ENCODE assay signal across 8 mouse cellular contexts in the genomic region with DNA sequence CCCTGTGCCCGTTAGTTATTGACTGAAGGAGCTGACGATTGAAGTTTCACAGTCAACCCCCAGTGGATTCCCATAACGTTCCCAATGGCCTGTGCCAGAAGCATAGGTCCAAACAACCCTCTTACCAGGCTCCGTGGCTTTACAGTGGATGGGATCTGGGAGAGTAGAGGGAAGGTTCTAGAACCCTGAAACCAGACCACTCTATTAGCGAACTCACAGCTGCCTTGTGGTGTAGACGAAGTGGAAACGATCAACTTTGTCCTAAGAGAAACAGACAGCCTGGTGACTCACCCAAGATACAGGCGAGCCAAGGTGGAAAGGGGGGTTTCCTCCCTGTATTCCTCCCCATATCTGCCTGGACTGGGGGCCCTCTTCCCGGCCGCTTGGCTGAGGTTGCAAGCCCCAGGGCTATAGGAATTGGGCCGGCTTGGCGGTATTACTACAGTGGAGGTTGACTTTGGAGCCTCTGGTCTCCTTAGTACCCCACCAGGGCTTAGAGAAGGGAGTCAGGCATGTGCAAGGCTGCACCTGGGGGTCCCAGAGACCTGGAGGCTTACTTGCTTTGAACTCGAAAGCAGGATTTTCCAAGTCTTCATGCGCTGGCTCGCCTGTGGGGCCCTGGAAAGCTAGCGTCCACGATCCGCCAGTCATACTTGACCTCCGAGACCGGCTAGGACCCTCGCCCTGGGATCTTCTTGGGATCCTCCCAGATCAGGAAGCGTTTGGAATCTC. TPM values are rescaled to one million over a fixed set of nuclear protein-coding genes. Genes with fewer than 3 reads are reported as not detected.
A peak's percentile ranks its signal among the peaks of the same experiment; 100 is the strongest.
DNase-seq lines count a peak whose midpoint lies in the region; ATAC-seq and TF ChIP-seq lines count a peak whose summit lies in the region.

No protein-coding gene starts in this region.

- H3K36me3 ChIP-seq in heart, embryonic 16.5 days (ENCODE audit: control insufficient read depth, insufficient read depth) = no peaks in the 10 kb centered on the region
- no peaks in the 10 kb centered on the region for H3K36me3 ChIP-seq in embryonic facial prominence, embryonic 13.5 days
- no peaks in the 10 kb centered on the region for H3K36me3 ChIP-seq in intestine, postnatal 0 days (ENCODE audit: control insufficient read depth, insufficient read depth)

- H3K4me1 ChIP-seq in heart, embryonic 16.5 days (ENCODE audit: control insufficient read depth, insufficient read depth, low read length) = peaks cover 29% of the 10 kb centered on the region
- peaks cover 47% of the 10 kb centered on the region for H3K4me1 ChIP-seq in embryonic facial prominence, embryonic 13.5 days
- no peaks in the 10 kb centered on the region for H3K4me1 ChIP-seq in intestine, postnatal 0 days (replicated peaks; ENCODE audit: control insufficient read depth, insufficient read depth, low read length)

- 3% methylated on average over 22 of the region's 22 CpGs for WGBS in heart, embryonic 16.5 days
- WGBS in embryonic facial prominence, embryonic 13.5 days = 2% methylated on average over 22 of the region's 22 CpGs
- 7% methylated on average over 22 of the region's 22 CpGs for WGBS in intestine, postnatal 0 days

- intact Hi-C loops in heart, postnatal 10 days (cut with DNase I) = no loop called here
- intact Hi-C loops in left cerebral cortex, postnatal 10 days (cut with DNase I) = no loop called here

- no peaks in the 10 kb centered on the region for H3K9me3 ChIP-seq in heart, embryonic 16.5 days (replicated peaks; ENCODE audit: control insufficient read depth, low read length)
- no peaks in the 10 kb centered on the region for H3K9me3 ChIP-seq in embryonic facial prominence, embryonic 13.5 days
- no peaks in the 10 kb centered on the region for H3K9me3 ChIP-seq in intestine, postnatal 0 days (ENCODE audit: control insufficient read depth)

- H3K27ac ChIP-seq in heart, embryonic 16.5 days (ENCODE audit: low read length) = no peak overlapping the region
- H3K27ac ChIP-seq in embryonic facial prominence, embryonic 13.5 days = no peak overlapping the region
- no peak overlapping the region for H3K27ac ChIP-seq in intestine, postnatal 0 days (ENCODE audit: low read depth, low read length)

- H3K27me3 ChIP-seq in heart, embryonic 16.5 days (ENCODE audit: control insufficient read depth, insufficient read depth, low read length) = peaks cover 98% of the 10 kb centered on the region
- peaks cover 98% of the 10 kb centered on the region for H3K27me3 ChIP-seq in embryonic facial prominence, embryonic 13.5 days
- peaks cover 89% of the 10 kb centered on the region for H3K27me3 ChIP-seq in intestine, postnatal 0 days (replicated peaks; ENCODE audit: control insufficient read depth, insufficient read depth, low read length)

- DNase-seq in heart, postnatal 10 days = no peak
- DNase-seq in neural tube, embryonic 10.5 days (ENCODE audit: extremely low spot score, low spot score) = peak; percentile 56
- no peak for DNase-seq in urinary bladder, adult 18-20 months (ENCODE audit: low spot score in 2 of 2)
- no peak for DNase-seq in thymus, postnatal 14 days
- no peak for DNase-seq in left cerebral cortex, postnatal 10 days (ENCODE audit: extremely low spot score in 1 of 2, low spot score in 2 of 2)

- no peak for ATAC-seq in heart, embryonic 16.5 days (replicated peaks; ENCODE audit: extremely low read depth, insufficient read depth, low FRiP score)
- no peak for ATAC-seq in embryonic facial prominence, embryonic 13.5 days (ENCODE audit: insufficient number of reproducible peaks, insufficient read depth, low FRiP score, low TSS enrichment, low read depth)
- ATAC-seq in intestine, postnatal 0 days = no peak

- H3K4me2 ChIP-seq in heart, embryonic 16.5 days (ENCODE audit: low read depth, low read length) = peak overlapping the region; percentile 83
- H3K4me2 ChIP-seq in embryonic facial prominence, embryonic 13.5 days = peak overlapping the region; percentile 67
- peak overlapping the region; percentile 49 for H3K4me2 ChIP-seq in intestine, postnatal 0 days (replicated peaks; ENCODE audit: low read depth)

- no peak for TF ChIP-seq CTCF in intestine, postnatal 0 days (IDR thresholded peaks at IDR 0.05; ENCODE audit: low read depth)

- H3K9ac ChIP-seq in heart, embryonic 16.5 days (ENCODE audit: low read length) = no peak overlapping the region
- no peak overlapping the region for H3K9ac ChIP-seq in embryonic facial prominence, embryonic 13.5 days
- no peak overlapping the region for H3K9ac ChIP-seq in intestine, postnatal 0 days (ENCODE audit: low read depth, low read length)

- H3K4me3 ChIP-seq in heart, embryonic 16.5 days (ENCODE audit: low read length) = peak overlapping the region; percentile 55
- H3K4me3 ChIP-seq in embryonic facial prominence, embryonic 13.5 days = peak overlapping the region; percentile 41
- H3K4me3 ChIP-seq in intestine, postnatal 0 days (ENCODE audit: low read depth, low read length) = peak overlapping the region; percentile 29

RNA-seq across cellular contexts. Expression of gene Cyp26a1, which starts 0.8 kb away (rescaled TPM):
- polyA plus RNA-seq in heart, embryonic 16.5 days (2015; fragmentation: Nextera tagmentation; extraction: Ambion mirVana) = 1.5 and 2.2 TPM in 2 replicates
- total RNA-seq in heart, postnatal 10 days (2021) = under 1 TPM; 0.43 to 0.62 TPM
- polyA plus RNA-seq in embryonic facial prominence, embryonic 13.5 days (2015; fragmentation: Nextera tagmentation; extraction: Ambion mirVana) = 2.8 TPM in 2 replicates
- polyA plus RNA-seq in intestine, postnatal 0 days (2015; fragmentation: Nextera tagmentation; extraction: Ambion mirVana) = 0.14 TPM in 1 of 2 replicates, not detected in the other
- under 1 TPM in 1 of 2 experiments, not detected in 1; 0.34 TPM for total RNA-seq in left cerebral cortex, postnatal 10 days (2021)

RNA-seq across cellular contexts. Expression of gene Cyp26c1, which starts 11.4 kb away (rescaled TPM):
- polyA plus RNA-seq in heart, embryonic 16.5 days (2015; fragmentation: Nextera tagmentation; extraction: Ambion mirVana) = not detected in 2 replicates
- total RNA-seq in heart, postnatal 10 days (2021) = not detected
- 0.31 TPM in 1 of 2 replicates, not detected in the other for polyA plus RNA-seq in embryonic facial prominence, embryonic 13.5 days (2015; fragmentation: Nextera tagmentation; extraction: Ambion mirVana)
- not detected in 2 replicates for polyA plus RNA-seq in intestine, postnatal 0 days (2015; fragmentation: Nextera tagmentation; extraction: Ambion mirVana)
- under 1 TPM in 1 of 2 experiments, not detected in 1; 0.20 TPM for total RNA-seq in left cerebral cortex, postnatal 10 days (2021)
